Mouse (Mus musculus): ENCODE results near the gene Frmd4b. TPM values are rescaled to one million over a fixed set of nuclear protein-coding genes. Genes with fewer than 3 reads are reported as not detected.

Gene Frmd4b
- total RNA-seq, 2 experiments from 2014 or later, result 19.5 to 21.0 TPM

DNA sequence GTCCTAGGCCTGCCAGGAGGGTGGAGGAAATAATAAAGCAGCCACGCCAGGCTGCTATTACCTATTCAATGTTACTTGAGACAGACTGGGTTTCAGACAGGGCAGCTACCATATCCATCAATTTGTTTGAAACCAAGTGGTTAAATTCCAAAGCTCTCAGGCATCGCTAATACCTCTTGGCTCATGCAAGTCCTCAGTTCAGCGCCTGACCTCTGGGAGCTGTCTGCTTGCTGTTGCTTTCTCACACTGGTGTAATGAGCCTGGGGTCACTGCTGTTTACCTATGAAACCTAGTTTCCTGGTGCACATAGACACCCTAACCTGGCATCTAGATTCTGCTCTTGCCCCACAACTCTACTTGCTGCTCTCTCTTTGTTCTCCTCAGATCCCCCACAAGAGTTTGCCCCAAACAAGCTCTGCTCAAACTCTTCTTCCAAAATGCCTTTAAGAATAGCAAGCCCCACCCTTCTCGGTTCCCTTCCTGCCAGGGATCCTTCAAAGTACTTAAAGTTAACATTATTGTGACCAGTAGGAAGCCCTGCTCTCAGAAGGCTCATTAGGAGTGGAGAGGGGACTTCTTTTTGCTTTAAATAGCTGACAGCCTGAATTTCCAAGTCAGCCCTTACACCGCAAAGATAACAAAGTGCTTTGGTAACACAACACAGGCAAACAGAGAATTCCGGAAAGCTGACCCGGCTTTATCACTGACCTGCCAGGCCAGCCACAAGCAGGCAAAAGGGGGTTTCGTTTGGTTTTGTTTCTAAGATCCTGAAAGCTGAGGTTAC, 267.8 kb downstream of the Frmd4b start:
- DNase-seq (ENCODE audit: low spot score in 2 of 2), result no peak
- intact Hi-C loops (cut with DNase I), result no loop called here

DNA sequence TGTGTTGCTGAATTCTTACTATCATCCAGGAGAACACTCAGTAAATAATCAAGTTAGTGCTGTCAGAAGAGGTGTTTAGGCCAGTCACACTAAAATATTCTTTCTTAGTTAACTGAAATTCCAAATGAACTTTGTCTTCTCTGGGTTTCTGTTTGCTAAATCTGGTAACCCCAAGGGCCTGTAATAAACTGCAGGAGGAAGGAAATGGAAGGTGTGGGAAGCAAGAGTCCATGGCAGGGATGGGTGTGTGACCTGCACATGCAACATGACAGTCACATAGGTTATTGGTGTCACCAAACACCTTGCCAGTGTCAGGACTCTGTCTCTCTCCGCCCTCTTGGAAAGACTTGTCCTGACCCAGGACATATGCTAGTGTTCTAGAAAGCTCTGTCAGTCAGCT, 270.4 kb downstream of the Frmd4b start:
- intact Hi-C loops (cut with DNase I), result no loop called here
- no peak for DNase-seq (ENCODE audit: low spot score in 2 of 2)

DNA sequence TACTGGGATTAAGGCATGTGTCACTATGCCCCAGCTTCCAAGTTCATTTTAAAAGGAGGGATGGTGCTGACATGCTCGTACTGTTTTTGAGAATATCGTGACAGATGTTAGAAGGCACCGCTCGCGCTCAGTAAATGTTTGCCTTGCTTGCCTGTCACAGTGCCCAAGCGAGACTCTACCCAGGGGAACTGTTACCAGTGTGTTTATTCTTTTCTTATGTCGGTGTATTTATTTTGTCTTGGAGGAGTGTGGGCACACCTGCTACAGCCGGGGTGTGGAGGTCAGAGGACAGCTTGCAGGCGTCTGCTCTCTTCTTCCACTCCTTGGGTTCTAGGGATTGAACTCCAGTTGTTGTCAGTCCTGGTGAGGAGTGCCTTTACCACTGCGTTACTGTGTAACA, 270.8 kb downstream of the Frmd4b start:
- no peak for DNase-seq (ENCODE audit: low spot score in 2 of 2)
- intact Hi-C loops (cut with DNase I), result no loop called here

DNA sequence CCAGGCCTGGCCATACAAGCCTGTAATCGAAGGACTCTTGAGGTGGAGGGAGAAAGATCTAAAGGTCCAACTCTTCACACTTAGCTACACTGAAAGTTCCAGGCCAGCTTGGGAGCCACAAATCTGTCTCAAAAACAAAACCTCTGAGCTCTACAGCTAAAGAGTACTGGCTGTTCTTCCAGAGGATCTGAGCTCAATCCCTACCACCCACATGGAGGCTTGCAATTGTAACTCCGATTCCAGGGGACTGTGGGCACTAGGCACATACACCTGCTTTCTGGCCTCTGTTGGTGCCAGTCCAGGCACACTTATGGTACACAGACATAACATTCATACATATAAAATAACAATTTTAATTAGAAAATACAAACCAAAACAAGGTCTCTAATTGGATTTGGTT, 271.4 kb downstream of the Frmd4b start:
- DNase-seq (ENCODE audit: low spot score in 2 of 2), result no peak
- intact Hi-C loops (cut with DNase I), result no loop called here

DNA sequence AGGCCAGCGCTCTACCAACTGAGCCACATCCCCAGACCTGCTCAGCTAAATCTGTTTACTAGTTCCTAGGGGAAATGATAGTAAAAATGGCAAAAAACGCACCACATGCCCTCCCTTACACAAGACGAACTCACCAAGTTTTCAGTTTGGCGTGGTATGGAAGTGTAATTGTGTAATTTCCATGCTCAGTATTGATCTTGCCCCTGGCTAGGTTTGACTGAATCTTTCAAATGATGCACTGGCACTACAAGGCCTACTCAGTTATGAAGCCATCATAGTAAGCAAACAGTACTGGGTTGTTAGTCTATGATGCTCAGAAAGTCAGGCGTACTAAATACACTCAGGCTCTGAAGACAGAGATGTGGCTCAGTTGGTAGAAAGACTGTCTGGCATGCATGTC, 275.2 kb downstream of the Frmd4b start:
- no peak for DNase-seq (ENCODE audit: low spot score in 2 of 2)
- intact Hi-C loops (cut with DNase I), result no loop called here

DNA sequence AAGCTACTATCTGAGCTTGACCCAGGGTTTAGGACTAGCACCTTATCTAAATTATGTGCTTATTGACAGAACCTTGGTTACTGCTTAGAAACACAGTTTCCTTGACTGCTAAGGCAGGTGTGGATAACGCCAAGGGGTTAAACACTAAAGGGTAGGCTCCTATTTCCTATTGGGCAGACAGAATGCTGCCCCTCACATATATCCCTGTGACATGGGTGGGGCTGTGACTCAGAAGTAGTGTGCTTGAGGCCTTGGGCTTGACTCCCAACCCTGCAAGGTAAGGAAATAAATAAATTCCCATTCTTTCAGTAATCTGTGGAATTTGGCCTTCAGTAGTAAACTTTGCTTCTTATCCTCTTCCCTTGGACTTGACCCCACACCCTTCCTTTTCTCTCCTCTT, 275.7 kb downstream of the Frmd4b start:
- no peak for DNase-seq (ENCODE audit: low spot score in 2 of 2)
- intact Hi-C loops (cut with DNase I), result no loop called here

DNA sequence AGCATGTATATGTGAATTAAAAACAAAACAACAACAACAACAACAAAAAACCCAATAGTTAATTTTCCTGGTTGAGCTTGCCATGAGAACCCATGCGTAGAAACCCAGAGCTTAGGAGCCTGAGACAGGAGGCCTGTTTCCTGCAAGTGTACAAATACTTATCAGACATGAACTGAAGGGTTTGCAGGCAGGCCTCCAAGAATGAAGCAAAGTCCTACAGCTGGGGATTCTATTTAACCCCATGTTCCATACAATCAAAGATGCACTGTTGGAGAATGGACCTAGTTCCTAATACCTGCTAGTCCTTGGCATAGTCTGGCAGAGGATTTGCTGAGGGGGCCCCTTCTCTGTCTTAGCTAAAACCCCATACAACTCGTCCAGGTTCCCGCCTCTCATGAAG, 276.2 kb downstream of the Frmd4b start:
- intact Hi-C loops (cut with DNase I), result no loop called here
- no peak for DNase-seq (ENCODE audit: low spot score in 2 of 2)

DNA sequence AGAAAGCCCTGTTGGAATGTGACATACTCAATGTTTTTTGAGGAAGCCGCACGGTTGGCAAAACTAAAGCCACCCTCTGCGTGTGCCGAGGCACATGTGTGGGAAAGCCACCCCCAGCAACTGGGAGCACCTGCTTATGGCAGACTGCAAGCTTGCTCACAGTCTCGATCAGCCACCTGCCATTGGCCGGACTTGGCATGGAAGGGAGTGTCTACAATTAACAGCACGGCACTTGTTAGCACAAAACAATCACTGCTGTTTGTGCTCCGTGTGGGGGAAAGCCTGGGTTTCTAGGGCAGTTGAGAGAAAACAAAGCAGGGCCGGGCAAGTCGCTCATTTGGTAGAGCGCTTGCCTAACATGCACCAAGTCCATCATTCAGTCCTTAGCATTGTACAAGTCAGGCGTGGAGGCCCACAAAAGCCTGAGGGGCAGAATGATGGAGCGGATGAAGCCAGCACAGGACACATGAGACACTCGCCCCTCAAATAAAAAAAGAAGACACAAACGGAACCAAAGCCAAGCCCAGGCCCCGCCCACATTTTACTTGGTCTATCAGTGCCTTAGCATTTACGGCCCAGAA, 277.0 kb downstream of the Frmd4b start:
- DNase-seq (ENCODE audit: low spot score in 2 of 2), result peak; percentile 6 to 37
- intact Hi-C loops (cut with DNase I), result no loop called here

DNA sequence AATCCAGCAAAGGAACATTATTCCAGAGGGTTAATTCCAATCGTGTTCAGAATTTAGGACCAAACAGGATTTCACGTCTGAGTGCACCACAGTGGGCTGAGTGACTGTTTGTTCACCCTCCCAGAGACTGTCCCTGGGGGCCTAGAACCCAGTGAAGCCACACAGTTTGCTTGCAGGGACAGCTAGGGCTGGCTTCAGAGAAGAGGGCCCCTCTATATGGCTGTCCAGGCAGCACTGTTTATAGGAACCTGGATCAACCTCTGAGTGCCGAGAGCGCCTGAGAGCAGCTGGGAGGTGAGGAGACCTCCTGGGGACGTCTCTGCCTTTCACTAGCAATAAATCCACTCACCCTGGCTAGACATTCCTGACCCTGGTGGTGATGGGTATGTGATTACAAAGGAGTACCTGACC, 278.1 kb downstream of the Frmd4b start:
- intact Hi-C loops (cut with DNase I), result no loop called here

DNA sequence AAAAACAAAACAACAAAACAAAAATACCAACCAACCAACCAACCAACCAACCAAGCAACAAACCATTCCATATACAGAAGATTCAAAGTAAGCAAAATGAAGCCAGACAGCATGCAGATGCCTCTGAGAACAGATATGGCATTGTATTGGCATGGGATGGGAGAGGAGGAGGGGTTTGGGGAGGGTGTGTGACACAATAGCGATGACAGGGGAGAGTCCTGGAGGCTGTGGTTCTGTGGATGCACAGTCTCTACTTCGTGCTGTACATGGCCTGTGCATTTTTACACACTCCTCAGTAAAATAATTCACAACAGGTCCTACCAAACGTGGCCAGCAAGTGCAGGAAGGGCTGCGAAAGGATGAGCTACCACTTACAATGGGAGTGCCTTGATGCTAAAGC, 278.5 kb downstream of the Frmd4b start:
- intact Hi-C loops (cut with DNase I), result no loop called here
- no peak for DNase-seq (ENCODE audit: low spot score in 2 of 2)

More for the DNA sequence above, 278.1 kb downstream of the Frmd4b start:
- no peak for DNase-seq (ENCODE audit: low spot score in 2 of 2)

DNA sequence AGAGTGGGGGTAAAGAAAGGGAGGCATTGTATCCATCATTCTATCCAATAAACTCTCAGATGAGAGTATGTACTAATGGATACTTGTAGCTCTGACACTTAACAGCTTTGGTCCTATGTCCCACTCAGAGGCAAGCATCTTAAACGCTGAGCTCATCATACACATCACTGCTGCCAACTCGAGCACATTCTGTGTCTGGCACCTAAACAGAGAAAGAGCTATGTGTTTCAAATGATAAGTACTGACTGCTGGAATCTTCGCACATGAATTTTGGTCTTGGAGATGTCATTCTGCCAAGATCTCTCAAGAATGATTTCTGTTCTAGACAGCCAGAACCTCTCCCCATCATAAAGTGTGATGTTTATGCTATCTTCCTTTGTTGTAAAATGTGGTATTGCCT, 284.0 kb downstream of the Frmd4b start:
- intact Hi-C loops (cut with DNase I), result no loop called here
- DNase-seq (ENCODE audit: low spot score in 2 of 2), result peak in 1 of 2 experiments; percentile 54

DNA sequence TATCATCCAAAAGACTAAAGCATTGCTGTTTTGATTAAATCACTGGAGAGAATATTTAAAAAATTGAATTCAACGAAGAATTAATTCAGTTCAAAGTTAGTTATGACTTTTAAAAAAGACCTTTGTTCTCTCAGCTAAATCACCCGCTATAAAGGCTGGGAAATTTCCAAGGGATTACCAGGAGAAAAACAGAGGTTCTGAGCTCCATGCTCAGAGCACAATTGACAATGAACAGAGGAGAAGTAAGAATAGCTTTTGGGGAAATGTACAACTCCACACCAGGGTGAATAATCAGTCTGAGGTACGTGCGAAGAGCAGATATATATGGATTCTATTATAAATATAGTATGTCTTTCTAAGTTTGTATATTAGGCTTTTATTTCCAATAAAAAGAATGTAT, 293.4 kb downstream of the Frmd4b start:
- DNase-seq (ENCODE audit: low spot score in 2 of 2), result no peak
- intact Hi-C loops (cut with DNase I), result no loop called here

DNA sequence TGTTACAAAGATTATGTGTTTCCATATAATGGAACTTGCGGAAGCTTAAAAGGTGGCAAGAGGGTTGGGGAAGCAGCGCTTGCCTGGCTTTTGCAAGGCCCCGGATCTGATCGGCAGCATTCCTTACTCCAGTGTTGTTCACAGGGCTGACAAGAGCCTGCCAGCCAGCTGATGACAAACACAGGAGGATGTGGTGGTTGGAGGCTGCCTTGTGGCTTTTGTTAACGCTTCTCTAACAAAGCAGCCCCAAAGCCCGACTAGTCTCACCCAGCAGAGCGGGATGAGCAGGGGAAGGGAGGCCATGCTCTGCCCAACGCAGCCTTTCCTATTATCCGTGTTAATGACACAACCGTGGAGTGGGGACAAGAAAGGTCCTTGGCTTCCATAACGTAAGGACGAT, 295.2 kb downstream of the Frmd4b start:
- intact Hi-C loops (cut with DNase I), result no loop called here
- DNase-seq (ENCODE audit: low spot score in 2 of 2), result no peak

DNA sequence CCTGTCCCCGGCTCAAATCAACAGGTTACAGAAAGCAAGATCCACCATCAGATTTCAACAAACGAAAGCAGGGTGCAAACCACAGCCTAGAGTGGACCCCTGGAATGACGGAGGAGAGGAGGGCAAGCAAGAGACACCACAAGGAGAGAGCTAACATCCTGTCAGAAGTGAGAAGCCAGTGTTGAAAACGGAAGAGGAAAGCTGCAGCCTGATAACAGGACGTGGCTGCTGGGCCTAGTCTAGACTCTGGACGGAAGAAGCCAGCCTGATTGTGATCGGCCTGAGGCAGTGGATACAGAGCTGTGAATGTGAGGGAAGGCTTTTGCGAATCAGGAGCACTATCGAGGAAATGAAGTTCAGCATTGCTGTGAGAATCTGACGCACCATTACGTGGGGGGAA, 296.2 kb downstream of the Frmd4b start:
- intact Hi-C loops (cut with DNase I), result no loop called here
- no peak for DNase-seq (ENCODE audit: low spot score in 2 of 2)

DNA sequence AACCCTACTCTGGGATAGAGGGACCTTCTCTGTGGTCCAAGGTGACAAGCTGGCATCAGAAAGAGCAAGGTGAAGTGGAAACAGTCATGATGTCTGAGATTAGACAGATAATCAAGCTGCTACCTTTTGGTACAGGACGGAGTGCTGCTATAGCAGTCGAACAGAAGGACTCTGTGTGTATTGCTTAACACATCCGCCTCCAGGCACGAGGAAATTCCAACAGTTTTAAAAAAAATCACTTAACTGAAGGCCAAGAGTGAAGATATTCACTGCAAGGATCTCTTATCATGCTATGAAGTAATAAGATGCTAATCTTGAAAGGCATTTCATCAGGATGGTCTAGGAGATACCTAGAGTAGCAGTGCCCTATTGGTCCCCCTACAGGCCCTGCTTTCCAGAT, 298.3 kb downstream of the Frmd4b start:
- peak; percentile 38 to 59 for DNase-seq (ENCODE audit: low spot score in 2 of 2)
- intact Hi-C loops (cut with DNase I), result no loop called here

DNA sequence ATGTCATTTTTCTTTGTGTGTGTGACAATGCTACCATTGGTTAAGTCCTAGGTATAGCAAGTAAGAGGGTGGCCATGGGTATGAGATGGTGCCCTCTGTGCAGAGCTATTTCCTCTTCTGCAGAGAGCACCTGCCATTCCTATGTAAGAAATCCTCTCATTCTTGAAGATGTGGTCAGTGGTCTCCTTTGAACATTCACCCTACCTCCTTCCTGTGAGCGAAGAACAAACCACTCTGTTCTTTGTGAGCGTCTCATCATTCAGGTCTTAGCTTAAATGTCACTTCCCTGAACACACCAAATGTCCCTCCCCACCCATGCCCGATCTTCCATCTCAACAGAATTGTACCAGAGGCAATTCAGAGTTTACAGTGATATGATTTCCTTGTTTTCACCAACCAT, 299.4 kb downstream of the Frmd4b start:
- no peak for DNase-seq (ENCODE audit: low spot score in 2 of 2)

DNA sequence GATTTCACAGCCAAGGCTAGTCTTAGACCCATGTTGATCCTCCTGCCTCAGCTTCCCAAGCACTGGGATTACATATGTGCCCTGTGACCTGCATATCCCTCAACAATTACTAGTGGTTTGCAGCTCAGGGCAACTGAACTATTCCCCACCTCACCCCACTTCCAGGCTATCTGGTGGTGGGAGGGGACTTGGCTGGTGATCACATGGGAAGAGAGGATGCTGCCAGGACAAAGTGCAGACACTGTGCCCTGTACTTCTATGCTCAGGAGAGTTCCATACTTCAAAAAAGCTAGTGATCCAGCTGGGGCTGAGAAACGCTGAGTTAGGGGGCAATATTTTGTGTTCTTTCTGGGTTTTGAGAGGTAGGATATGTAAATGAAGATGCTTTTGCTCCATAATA, 300.6 kb downstream of the Frmd4b start:
- intact Hi-C loops (cut with DNase I), result no loop called here

More for the DNA sequence above, 299.4 kb downstream of the Frmd4b start:
- intact Hi-C loops (cut with DNase I), result no loop called here

DNA sequence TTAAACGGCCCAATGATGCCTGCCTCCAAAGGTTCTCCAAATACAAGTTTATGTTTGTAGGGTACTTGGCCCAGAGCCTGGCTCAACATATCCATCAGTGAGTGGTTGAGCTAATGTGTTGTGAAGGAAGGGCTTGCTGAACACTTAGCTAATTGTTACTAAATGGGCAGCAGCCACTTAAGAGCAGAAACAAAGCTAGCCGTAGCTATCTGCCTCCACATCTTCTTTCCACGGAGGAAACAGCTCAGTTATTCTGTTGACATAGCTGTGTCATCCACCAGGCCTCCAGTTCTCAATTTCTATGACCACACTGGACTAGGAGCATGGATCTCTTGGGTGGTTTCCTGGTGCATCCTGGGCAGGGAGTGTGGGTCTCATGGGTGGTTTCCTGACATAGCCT, 302.0 kb downstream of the Frmd4b start:
- intact Hi-C loops (cut with DNase I), result no loop called here
- DNase-seq (ENCODE audit: low spot score in 2 of 2), result no peak

More for the DNA sequence above, 300.6 kb downstream of the Frmd4b start:
- DNase-seq (ENCODE audit: low spot score in 2 of 2), result no peak

DNA sequence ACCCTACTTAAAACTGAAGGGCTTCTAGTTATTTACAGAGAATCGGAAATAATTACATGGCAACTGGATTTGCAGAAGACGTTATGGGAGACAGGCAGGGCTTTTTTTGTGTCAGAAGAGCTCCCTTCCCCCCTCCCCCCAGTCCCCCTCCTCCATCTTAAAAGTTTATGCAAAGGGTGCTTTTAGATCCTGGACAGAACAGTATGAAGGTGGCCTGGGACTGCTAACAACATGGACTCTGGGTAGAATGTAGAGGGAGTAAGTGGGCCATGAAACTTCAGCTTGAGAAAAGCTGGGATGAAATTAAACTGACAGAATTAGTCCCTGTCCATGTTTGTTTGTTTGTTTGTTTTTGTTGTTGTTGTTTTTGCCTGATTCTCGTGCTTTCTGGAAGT, 304.8 kb downstream of the Frmd4b start:
- intact Hi-C loops (cut with DNase I), result no loop called here
- no peak for DNase-seq (ENCODE audit: low spot score in 2 of 2)

DNA sequence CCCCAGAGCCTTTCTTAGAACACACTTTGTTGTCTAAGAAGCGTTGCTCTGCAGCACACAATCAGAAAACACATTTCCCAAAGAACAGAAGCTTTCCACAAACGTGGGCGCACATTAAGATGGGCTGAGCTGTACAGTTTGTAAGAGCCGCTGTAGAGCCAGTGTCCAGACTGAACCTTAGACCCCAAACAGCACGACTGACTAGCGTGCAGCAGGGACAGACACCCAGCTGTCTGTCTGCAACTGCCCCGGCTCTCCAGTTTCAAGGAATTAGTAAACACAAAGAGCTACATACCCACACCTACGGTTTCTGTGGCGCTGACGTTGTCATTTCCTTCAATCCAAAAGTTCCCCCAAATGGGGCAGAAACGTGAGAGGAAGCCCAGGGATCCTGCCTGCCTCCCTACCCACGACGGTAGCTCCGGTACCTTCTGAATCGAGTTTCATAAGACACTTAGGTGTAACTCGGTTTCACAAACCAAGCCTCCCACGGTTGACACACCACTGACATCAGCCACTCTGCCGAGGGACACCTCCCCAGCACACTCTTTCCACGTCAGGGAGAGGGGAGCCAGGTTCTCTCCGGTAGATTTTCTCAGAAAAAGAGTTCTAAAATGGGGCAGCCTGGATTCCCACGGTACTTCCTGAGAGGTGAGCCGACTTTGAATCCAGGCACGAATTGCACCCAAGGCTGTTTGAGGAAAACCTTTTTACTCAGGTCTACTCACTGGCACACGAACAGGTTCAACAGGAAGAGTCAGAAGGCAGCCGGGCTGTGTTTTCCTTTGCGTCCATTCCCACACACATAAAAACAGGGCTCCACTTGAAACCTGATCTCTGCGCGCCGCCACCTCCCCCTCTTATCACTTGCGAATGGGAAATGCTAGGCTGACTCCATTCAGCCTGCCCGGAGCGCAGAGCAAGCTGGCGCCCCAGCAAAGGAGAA, 305.5 kb downstream of the Frmd4b start:
- DNase-seq (ENCODE audit: low spot score in 2 of 2), result no peak
- intact Hi-C loops (cut with DNase I), result no loop called here
